Mouse (Mus musculus) hindbrain, embryonic 14.5 days (tissue): ENCODE results near the gene Gpr162. TPM values are rescaled to one million over a fixed set of nuclear protein-coding genes. Genes with fewer than 3 reads are reported as not detected.
"Not testable (repeated sequence)": the region's sequence is repeated elsewhere in the genome, so short reads cannot be mapped to it uniquely, and the experiment has no call there.

Experiments
- ATAC-seq: fragments of 200-750 bp; cut with Nextera tagmentation; 2 replicates; pipeline ENCODE4 v1.8.0; 2017; ENCODE audit warnings: moderate number of reproducible peaks, mild to moderate bottlenecking, moderate TSS enrichment, moderate library complexity; ENCODE audit not compliant: low FRiP score
- DNase-seq: peaks from one replicate; pipeline ENCODE4 v3.0.0-alpha.2; 2015; ENCODE audit warnings: low spot score
- H3K27ac ChIP-seq: fragments of 300-500 bp; sonication (generic); 2 replicates; pipeline ENCODE4 v1.5.1; 2014; ENCODE audit warnings: mild to moderate bottlenecking, moderate library complexity
- H3K27me3 ChIP-seq: fragments of 300-500 bp; sonication (generic); 2 replicates; pipeline ENCODE4 v1.6.1; 2014; ENCODE audit warnings: mild to moderate bottlenecking, low read length, mixed read lengths; ENCODE audit not compliant: control insufficient read depth, insufficient read depth
- H3K36me3 ChIP-seq: fragments of 300-500 bp; sonication (generic); replicated peaks from 2 replicates; pipeline ENCODE4 v1.6.1; 2014; ENCODE audit not compliant: control insufficient read depth, insufficient read depth
- H3K4me1 ChIP-seq: fragments of 300-500 bp; sonication (generic); replicated peaks from 2 replicates; pipeline ENCODE4 v1.6.1; 2014; ENCODE audit warnings: antibody characterized with exemption, low read length, mixed read lengths; ENCODE audit not compliant: control insufficient read depth, insufficient read depth
- H3K4me2 ChIP-seq: fragments of 300-500 bp; sonication (generic); replicated peaks from 2 replicates; pipeline ENCODE4 v1.6.1; 2014; ENCODE audit warnings: mild to moderate bottlenecking, moderate library complexity
- H3K4me3 ChIP-seq: fragments of 300-500 bp; sonication (generic); replicated peaks from 2 replicates; pipeline ENCODE4 v1.5.1; 2014; ENCODE audit warnings: mild to moderate bottlenecking, low read length
- H3K9ac ChIP-seq: fragments of 300-500 bp; sonication (generic); 2 replicates; pipeline ENCODE4 v1.6.1; 2014
- H3K9me3 ChIP-seq: fragments of 300-500 bp; sonication (generic); 2 replicates; pipeline ENCODE4 v1.6.1; 2016; ENCODE audit warnings: low read length; ENCODE audit not compliant: control insufficient read depth
- WGBS: fragments of 180-500 bp; shearing (Covaris S2); extraction: QIAGEN DNeasy Blood & Tissue Kit; methylation state at CpG from one replicate; pipeline ENCODE4 v1.1.7; 2014; 5-methylcytosine and 5-hydroxymethylcytosine counted together
- polyA plus RNA-seq: library from polyadenylated mRNA; unstranded; fragments of >200 nt; fragmentation: Nextera tagmentation; extraction: Ambion mirVana; gene quantifications from 2 replicates; pipeline ENCODE4 v1.2.1, GENCODE M21; 2014

Gene Gpr162
- polyA plus RNA-seq, 1 experiment from 2014 or later = 16.6 TPM

- Histone ChIP-seq H3K4me3 (0 out of 2 replicates have a peak overlapping the region, but pooled peaks have one; percentile 4), H3K4me1 (peaks cover 15% of the 10 kb centered on the region), H3K4me2 (peak overlapping the region; percentile 65; the same call in 1 of the 2 replicates)
- not testable (repeated sequence) for H3K36me3 ChIP-seq, H3K27ac ChIP-seq, DNase-seq, H3K9ac ChIP-seq, H3K9me3 ChIP-seq, H3K27me3 ChIP-seq, ATAC-seq
- 94% methylated on average over 4 of the region's 4 CpGs for WGBS
Observed at GRCm38 (mm10) chr6:124831199-124831598, 32.6 kb downstream of the Gpr162 start.

DNA sequence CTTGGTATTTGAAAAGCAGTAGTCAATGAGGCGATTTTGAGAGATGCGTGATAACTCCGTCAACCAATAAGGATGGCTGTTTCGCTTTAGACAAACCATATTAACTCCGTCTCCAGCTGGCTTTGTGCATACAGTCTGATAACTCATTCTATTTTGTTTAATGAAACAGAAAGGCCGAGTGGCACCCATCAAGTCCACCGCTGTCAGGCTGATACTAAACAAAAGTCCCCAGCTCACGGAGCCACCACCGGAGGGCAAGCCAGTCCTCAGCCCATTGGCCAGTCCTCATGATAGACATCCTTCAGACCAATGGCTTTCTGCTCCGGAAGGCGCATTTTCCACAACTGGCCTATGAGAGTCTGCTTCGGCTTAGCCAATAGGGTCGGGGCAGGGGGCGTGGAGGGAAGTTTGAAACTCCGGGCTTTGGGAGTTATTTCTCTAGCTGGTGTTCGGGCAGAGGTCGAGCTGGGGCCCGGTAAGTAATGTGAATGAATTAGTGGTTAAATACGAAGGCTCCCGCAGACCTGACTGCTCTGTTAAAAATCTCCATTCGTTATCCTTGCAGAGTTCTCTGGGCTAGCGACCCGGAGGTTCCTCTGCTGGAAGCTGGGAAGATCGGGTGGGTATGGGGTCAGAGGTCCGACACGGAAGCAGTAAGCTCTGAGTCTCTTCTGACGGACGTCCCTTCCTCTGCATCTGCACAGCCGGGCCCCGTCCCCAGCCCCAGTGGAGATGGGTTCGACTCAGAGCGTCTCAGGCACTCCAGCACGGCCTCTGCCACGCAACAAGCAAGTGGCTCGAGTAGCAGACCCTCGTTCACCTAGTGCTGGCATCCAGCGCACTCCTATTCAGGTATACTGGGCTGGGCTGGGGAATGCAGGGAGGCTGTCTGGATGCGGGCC lies 33.7 kb downstream of the Gpr162 start:
- ATAC-seq (peak; percentile 84), DNase-seq (peak; percentile 94)
- peak overlapping the region; percentile 68 for H3K9ac ChIP-seq
- no peaks in the 10 kb centered on the region for H3K9me3 ChIP-seq
- under 1% methylated on average over 38 of the region's 38 CpGs for WGBS
- H3K36me3 ChIP-seq = peaks cover 21% of the 10 kb centered on the region
- H3K27me3 ChIP-seq = no peaks in the 10 kb centered on the region
- H3K4me2 ChIP-seq = peak overlapping the region; percentile 65
- peak overlapping the region; percentile 83 for H3K27ac ChIP-seq
- H3K4me1 ChIP-seq = peaks cover 15% of the 10 kb centered on the region
- H3K4me3 ChIP-seq = peak overlapping the region; percentile 46

- peak within 1 kb of the TSS; percentile 46 for H3K4me3 ChIP-seq
- peaks cover 15% of the 10 kb centered on the region for H3K4me1 ChIP-seq
- H3K9me3 ChIP-seq = no peaks in the 10 kb centered on the region
- H3K27ac ChIP-seq = peak within 1 kb of the TSS; percentile 83
- peak; percentile 95 for ATAC-seq
- peak within 1 kb of the TSS; percentile 88 for H3K4me2 ChIP-seq
- H3K27me3 ChIP-seq = no peaks in the 10 kb centered on the region
- peak; percentile 99 for DNase-seq
- peak within 1 kb of the TSS; percentile 68 for H3K9ac ChIP-seq
- under 1% methylated on average over 54 of the region's 55 CpGs for WGBS
- peaks cover 30% of the 10 kb centered on the region for H3K36me3 ChIP-seq
Observed at GRCm38 (mm10) chr6:124828868-124829798, 34.6 kb downstream of the Gpr162 start, which contains the start of the genes Usp5 and Cdca3. Usp5 (minus strand) TSS chr6:124829484. Cdca3 (plus strand) TSS chr6:124829547.

DNA sequence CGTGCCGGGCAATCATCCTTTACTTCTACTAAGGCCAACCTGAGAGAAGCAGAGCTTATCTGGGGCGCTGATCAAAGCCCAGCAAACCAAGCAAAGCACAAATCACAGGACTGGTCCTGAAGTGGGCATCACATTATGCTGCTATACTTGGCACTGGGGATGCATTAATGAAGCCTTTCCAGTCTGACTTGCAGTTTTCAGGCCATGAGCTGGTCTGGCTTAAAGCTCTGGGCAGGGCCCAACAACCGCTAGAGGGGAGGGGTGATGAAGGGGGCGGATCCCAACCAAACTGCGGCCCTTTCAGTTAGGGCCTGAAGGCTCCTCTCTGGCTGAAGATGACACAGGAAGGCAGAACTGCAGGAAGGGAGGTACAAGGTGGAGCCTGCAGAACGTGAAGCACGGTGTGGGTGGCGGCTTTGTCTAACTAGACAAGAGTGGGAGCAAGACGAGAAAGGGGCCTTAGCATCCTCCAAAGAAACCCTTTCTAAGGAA lies 35.6 kb downstream of the Gpr162 start:
- DNase-seq = peak; percentile 35
- H3K4me2 ChIP-seq = peak overlapping the region; percentile 88
- H3K4me3 ChIP-seq = peak overlapping the region; percentile 46
- no peaks in the 10 kb centered on the region for H3K27me3 ChIP-seq
- WGBS = 25% methylated on average over 10 of the region's 10 CpGs
- H3K4me1 ChIP-seq = peaks cover 15% of the 10 kb centered on the region
- peak overlapping the region; percentile 62 for H3K27ac ChIP-seq
- H3K36me3 ChIP-seq = peaks cover 40% of the 10 kb centered on the region
- ATAC-seq = no peak
- peak overlapping the region; percentile 65 for H3K9ac ChIP-seq
- H3K9me3 ChIP-seq = no peaks in the 10 kb centered on the region

DNA sequence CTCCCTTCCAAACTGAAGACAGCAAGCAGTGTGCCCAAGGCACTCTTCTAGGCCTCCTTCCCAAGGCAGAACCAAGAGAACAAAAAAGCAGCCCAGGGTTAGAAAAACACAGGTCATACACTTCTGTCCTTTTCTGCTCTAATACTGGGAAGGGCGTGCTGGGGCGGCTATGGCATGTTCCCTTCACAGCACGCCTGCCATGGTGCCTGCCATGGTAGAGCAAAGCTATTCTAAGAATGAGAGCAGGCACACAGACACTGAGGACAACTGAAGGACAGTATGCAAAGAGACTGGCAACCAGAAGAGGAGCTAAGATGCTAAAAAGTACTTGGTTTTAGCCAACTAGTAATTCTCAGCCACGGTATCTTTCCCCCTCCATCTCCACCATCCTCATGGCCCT lies 41.7 kb downstream of the Gpr162 start:
- Histone ChIP-seq H3K9ac (no peak overlapping the region), H3K4me2 (no peak overlapping the region), H3K36me3 (peaks cover 97% of the 10 kb centered on the region), H3K27me3 (no peaks in the 10 kb centered on the region), H3K4me1 (no peaks in the 10 kb centered on the region), H3K9me3 (no peaks in the 10 kb centered on the region), H3K27ac (no peak overlapping the region), H3K4me3 (no peak overlapping the region)
- ATAC-seq (no peak), DNase-seq (no peak)
- WGBS = 96% methylated on average over 4 of the region's 4 CpGs

DNA sequence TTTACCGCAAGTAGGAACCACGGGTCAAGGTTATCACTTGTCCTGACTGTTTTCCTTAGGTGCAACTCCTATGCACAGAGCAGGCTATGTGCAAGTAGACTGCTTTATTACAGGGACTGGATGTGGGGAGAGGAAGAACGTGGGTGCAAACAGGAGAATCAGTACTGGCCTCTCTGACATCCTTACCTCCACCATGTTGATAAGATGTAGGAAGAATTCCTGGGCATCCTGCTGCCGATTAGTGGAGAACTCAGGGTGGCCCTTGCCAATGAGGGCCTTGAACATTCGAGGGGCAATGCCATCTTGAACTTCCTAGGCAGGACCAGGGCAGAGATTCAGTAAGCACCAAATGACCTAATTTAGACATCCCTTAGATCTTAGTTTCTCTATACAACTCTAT lies 42.9 kb downstream of the Gpr162 start:
- no peaks in the 10 kb centered on the region for H3K9me3 ChIP-seq
- no peak overlapping the region for H3K4me3 ChIP-seq
- ATAC-seq = no peak
- no peak for DNase-seq
- H3K4me1 ChIP-seq = no peaks in the 10 kb centered on the region
- H3K36me3 ChIP-seq = peaks cover 100% of the 10 kb centered on the region
- WGBS = 94% methylated on average over 5 of the region's 5 CpGs
- H3K27me3 ChIP-seq = no peaks in the 10 kb centered on the region
- H3K27ac ChIP-seq = no peak overlapping the region
- no peak overlapping the region for H3K9ac ChIP-seq
- no peak overlapping the region for H3K4me2 ChIP-seq

- H3K27ac ChIP-seq = no peak overlapping the region
- DNase-seq (no peak), ATAC-seq (no peak)
- H3K4me3 ChIP-seq = no peak overlapping the region
- H3K27me3 ChIP-seq = no peaks in the 10 kb centered on the region
- H3K9ac ChIP-seq = no peak overlapping the region
- H3K9me3 ChIP-seq = no peaks in the 10 kb centered on the region
- no peak overlapping the region for H3K4me2 ChIP-seq
- H3K4me1 ChIP-seq = peaks cover 9% of the 10 kb centered on the region
- 92% methylated on average over 8 of the region's 8 CpGs for WGBS
- H3K36me3 ChIP-seq = peaks cover 81% of the 10 kb centered on the region
Observed at GRCm38 (mm10) chr6:124817971-124818370, 45.8 kb downstream of the Gpr162 start.

DNA sequence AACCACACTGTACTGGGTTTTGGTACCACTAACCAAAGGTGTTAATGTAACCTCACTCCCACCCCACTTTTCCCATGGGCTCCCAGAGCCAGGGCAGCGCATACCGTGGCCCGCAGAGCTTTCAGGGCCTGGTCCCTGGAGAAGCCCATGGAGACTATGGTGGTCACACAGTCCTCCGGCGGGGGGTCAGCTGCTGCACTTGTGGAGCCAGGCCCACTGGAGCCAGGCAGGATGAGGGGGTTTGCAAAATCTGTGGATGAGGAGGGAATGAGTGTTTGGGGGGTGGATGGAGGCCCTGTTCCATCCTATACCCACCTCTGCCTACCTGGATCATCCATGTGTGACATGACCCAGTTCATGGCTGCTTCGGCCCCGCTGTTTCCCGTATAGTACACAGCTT lies 46.2 kb downstream of the Gpr162 start:
- no peak overlapping the region for H3K4me3 ChIP-seq
- DNase-seq = no peak
- H3K27ac ChIP-seq = no peak overlapping the region
- no peak overlapping the region for H3K9ac ChIP-seq
- H3K4me1 ChIP-seq = peaks cover 14% of the 10 kb centered on the region
- no peak for ATAC-seq
- H3K9me3 ChIP-seq = no peaks in the 10 kb centered on the region
- 96% methylated on average over 8 of the region's 8 CpGs for WGBS
- H3K27me3 ChIP-seq = no peaks in the 10 kb centered on the region
- H3K4me2 ChIP-seq = no peak overlapping the region
- H3K36me3 ChIP-seq = peaks cover 77% of the 10 kb centered on the region

DNA sequence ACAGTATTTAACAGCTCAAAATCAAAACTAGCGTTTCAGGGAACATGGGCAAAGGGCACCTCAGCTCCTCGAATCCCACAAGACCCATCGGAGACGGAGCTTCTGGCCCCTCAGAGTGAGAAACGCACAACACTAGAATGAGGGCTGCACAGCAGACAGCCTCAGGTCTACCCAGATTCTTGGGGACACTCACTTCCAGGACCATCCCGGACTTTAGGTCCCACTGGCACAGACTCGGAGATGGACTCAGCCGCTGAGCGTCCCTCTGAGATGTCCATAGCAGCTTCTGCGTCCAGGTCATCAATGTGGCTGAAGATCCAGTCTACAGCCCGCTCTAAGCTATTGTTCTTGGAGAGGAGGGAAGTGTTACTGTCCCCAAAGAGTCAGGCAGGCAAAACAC lies 46.7 kb downstream of the Gpr162 start:
- H3K9me3 ChIP-seq = no peaks in the 10 kb centered on the region
- ATAC-seq (no peak), DNase-seq (no peak)
- peaks cover 18% of the 10 kb centered on the region for H3K4me1 ChIP-seq
- H3K27ac ChIP-seq = no peak overlapping the region
- no peak overlapping the region for H3K4me2 ChIP-seq
- WGBS = 97% methylated on average over 11 of the region's 11 CpGs
- H3K4me3 ChIP-seq = no peak overlapping the region
- peaks cover 74% of the 10 kb centered on the region for H3K36me3 ChIP-seq
- no peaks in the 10 kb centered on the region for H3K27me3 ChIP-seq
- no peak overlapping the region for H3K9ac ChIP-seq
